Mouse (Mus musculus) MEL (cell line): ENCODE measurements around the gene Agbl1. TPM values are rescaled to one million over a fixed set of nuclear protein-coding genes. Genes with fewer than 3 reads are reported as not detected.

Experiments
- DNase-seq: peaks from one replicate; pipeline ENCODE4 v3.0.0; 2011; ENCODE audit warnings: low read depth, low spot score
- H3K27ac ChIP-seq: 2 replicates; pipeline ENCODE4 v1.5.1; 2012; ENCODE audit warnings: low read depth, mild to moderate bottlenecking, control low read depth, low read length, moderate library complexity; ENCODE audit not compliant: control insufficient read depth
- H3K27me3 ChIP-seq, 2 experiments: fragments of 150-350 bp in 1 of 2; sonication (generic) in 1 of 2; 2 replicates each; pipeline ENCODE4 v1.6.1; 2012; ENCODE audit warnings: low read length in 2 of 2, mild to moderate bottlenecking in 2 of 2, improper control_type of control experiment in 1 of 2, moderate library complexity in 1 of 2; ENCODE audit not compliant: insufficient read depth in 2 of 2, control insufficient read depth in 1 of 2
- H3K36me3 ChIP-seq, 2 experiments: 2 replicates each; pipeline ENCODE4 v1.6.1; 2012 to 2014; ENCODE audit warnings: low read length in 2 of 2, improper control_type of control experiment in 1 of 2, inconsistent platforms in 1 of 2, mild to moderate bottlenecking in 1 of 2; ENCODE audit not compliant: insufficient read depth in 2 of 2, control insufficient read depth in 1 of 2
- H3K4me1 ChIP-seq, 2 experiments: fragments of 150-350 bp in 1 of 2; sonication (generic) in 1 of 2; 2 replicates each; pipeline ENCODE4 v1.6.1; 2012; ENCODE audit warnings: low read length in 2 of 2, improper control_type of control experiment in 1 of 2, mild to moderate bottlenecking in 1 of 2; ENCODE audit not compliant: insufficient read depth in 2 of 2, control insufficient read depth in 1 of 2
- H3K4me3 ChIP-seq, 2 experiments: fragments of 150-350 bp in 1 of 2; sonication (generic) in 1 of 2; 2 replicates each; pipeline ENCODE4 v1.5.1; 2012; ENCODE audit warnings: low read depth in 2 of 2, low read length in 2 of 2, mild to moderate bottlenecking in 2 of 2, moderate library complexity in 2 of 2, control low read depth in 1 of 2, improper control_type of control experiment in 1 of 2; ENCODE audit not compliant: control insufficient read depth in 1 of 2, insufficient read depth in 1 of 2
- H3K79me2 ChIP-seq: 2 replicates; pipeline ENCODE4 v1.6.1; 2012; ENCODE audit warnings: mild to moderate bottlenecking, low read length, moderate library complexity; ENCODE audit not compliant: control insufficient read depth, poor library complexity, insufficient read depth
- H3K9ac ChIP-seq: 2 replicates; pipeline ENCODE4 v1.6.1; 2012; ENCODE audit warnings: low read depth, mild to moderate bottlenecking, control low read depth, low read length, moderate library complexity; ENCODE audit not compliant: control insufficient read depth, poor library complexity, severe bottlenecking
- H3K9me3 ChIP-seq: fragments of 150-350 bp; sonication (generic); replicated peaks from 2 replicates; pipeline ENCODE4 v1.6.1; 2012; ENCODE audit warnings: mild to moderate bottlenecking, low read length, improper control_type of control experiment, moderate library complexity; ENCODE audit not compliant: insufficient read depth
- CHD1 ChIP-seq: IDR thresholded peaks from 2 replicates; pipeline ENCODE4 v1.6.1; 2012; ENCODE audit warnings: low read depth, mild to moderate bottlenecking, inconsistent platforms, low read length, improper control_type of control experiment
- CHD2 ChIP-seq: IDR thresholded peaks from 2 replicates; pipeline ENCODE4 v1.6.1; 2011; ENCODE audit warnings: low read length, improper control_type of control experiment
- CTCF ChIP-seq, 3 experiments: IDR thresholded peaks in 2 of 3; conservative IDR thresholded peaks in 1 of 3; 2 replicates each; pipeline ENCODE4 v1.5.1; 2011 to 2012; ENCODE audit warnings: low read length in 3 of 3, low read depth in 2 of 3, mild to moderate bottlenecking in 2 of 3, improper control_type of control experiment in 1 of 3, inconsistent platforms in 1 of 3, mixed read lengths in 1 of 3, moderate library complexity in 1 of 3; ENCODE audit not compliant: control insufficient read depth in 1 of 3, insufficient read depth in 1 of 3, poor library complexity in 1 of 3, severe bottlenecking in 1 of 3
- E2F4 ChIP-seq: IDR thresholded peaks from 2 replicates; pipeline ENCODE4 v1.6.1; 2011; ENCODE audit warnings: low read depth, low read length, improper control_type of control experiment, borderline replicate concordance
- ELF1 ChIP-seq: IDR thresholded peaks from 2 replicates; pipeline ENCODE4 v1.6.1; 2014; ENCODE audit warnings: low read depth, mild to moderate bottlenecking, inconsistent platforms, low read length, improper control_type of control experiment, moderate library complexity
- EP300 ChIP-seq, 2 experiments: IDR thresholded peaks; 2 replicates each; pipeline ENCODE4 v1.6.1; 2011; ENCODE audit warnings: improper control_type of control experiment in 2 of 2, low read length in 2 of 2, low read depth in 1 of 2, mild to moderate bottlenecking in 1 of 2
- ETS1 ChIP-seq: IDR thresholded peaks from 2 replicates; pipeline ENCODE4 v1.6.1; 2012; ENCODE audit warnings: low read depth, mild to moderate bottlenecking, inconsistent platforms, low read length, improper control_type of control experiment, moderate library complexity
- GATA1 ChIP-seq: IDR thresholded peaks from 2 replicates; pipeline ENCODE4 v1.6.1; 2011; ENCODE audit warnings: low read depth, low read length, improper control_type of control experiment
- HCFC1 ChIP-seq: IDR thresholded peaks from 2 replicates; pipeline ENCODE4 v1.6.1; 2012; ENCODE audit warnings: low read depth, mild to moderate bottlenecking, inconsistent platforms, low read length, improper control_type of control experiment, moderate library complexity
- MAFK ChIP-seq: IDR thresholded peaks from 2 replicates; pipeline ENCODE4 v1.6.1; 2011; ENCODE audit warnings: low read depth, mild to moderate bottlenecking, low read length, improper control_type of control experiment, borderline replicate concordance
- MAX ChIP-seq: IDR thresholded peaks from 2 replicates; pipeline ENCODE4 v1.6.1; 2011; ENCODE audit warnings: low read length, improper control_type of control experiment
- MEF2A ChIP-seq: IDR thresholded peaks from 2 replicates; pipeline ENCODE4 v1.6.1; 2014; ENCODE audit warnings: low read depth, mild to moderate bottlenecking, inconsistent platforms, low read length, improper control_type of control experiment; ENCODE audit not compliant: poor library complexity, insufficient replicate concordance, severe bottlenecking; ENCODE audit errors: extremely low read depth
- MYB ChIP-seq: IDR thresholded peaks from 2 replicates; pipeline ENCODE4 v1.6.1; 2011; ENCODE audit warnings: mild to moderate bottlenecking, low read depth, low read length, improper control_type of control experiment
- NRF1 ChIP-seq: IDR thresholded peaks from 2 replicates; pipeline ENCODE4 v1.6.1; 2014; ENCODE audit warnings: low read depth, mild to moderate bottlenecking, inconsistent platforms, low read length, improper control_type of control experiment, moderate library complexity; ENCODE audit not compliant: poor library complexity, insufficient read depth, severe bottlenecking
- POLR2AphosphoS5 ChIP-seq: IDR thresholded peaks from 2 replicates; pipeline ENCODE4 v1.6.1; 2012; ENCODE audit warnings: low read depth, borderline replicate concordance, mild to moderate bottlenecking, inconsistent platforms, low read length, moderate library complexity, mixed read lengths
- RCOR1 ChIP-seq: IDR thresholded peaks from 2 replicates; pipeline ENCODE4 v1.6.1; 2012; ENCODE audit warnings: low read depth, mild to moderate bottlenecking, inconsistent platforms, low read length, improper control_type of control experiment
- SMC3 ChIP-seq: IDR thresholded peaks from 2 replicates; pipeline ENCODE4 v1.6.1; 2011; ENCODE audit warnings: low read depth, low read length, improper control_type of control experiment
- TAL1 ChIP-seq: IDR thresholded peaks from 2 replicates; pipeline ENCODE4 v1.6.1; 2012; ENCODE audit warnings: mild to moderate bottlenecking, inconsistent platforms, low read length, moderate library complexity, mixed read lengths
- TCF12 ChIP-seq: IDR thresholded peaks from 2 replicates; pipeline ENCODE4 v1.6.1; 2014; ENCODE audit warnings: low read depth, mild to moderate bottlenecking, inconsistent platforms, low read length, improper control_type of control experiment, moderate library complexity
- USF2 ChIP-seq, 2 experiments: IDR thresholded peaks; 2 replicates each; pipeline ENCODE4 v1.6.1; 2011 to 2012; ENCODE audit warnings: improper control_type of control experiment in 2 of 2, low read length in 2 of 2, borderline replicate concordance in 1 of 2, inconsistent platforms in 1 of 2, low read depth in 1 of 2, mild to moderate bottlenecking in 1 of 2; ENCODE audit not compliant: insufficient read depth in 1 of 2
- ZMIZ1 ChIP-seq: IDR thresholded peaks from 2 replicates; pipeline ENCODE4 v1.6.1; 2012; ENCODE audit warnings: low read depth, mild to moderate bottlenecking, inconsistent platforms, low read length, improper control_type of control experiment, moderate library complexity
- polyA plus RNA-seq, 2 experiments: library from polyadenylated mRNA; stranded (reverse) in 1 of 2; unstranded in 1 of 2; fragments of >175 nt in 1 of 2; fragments of >200 nt in 1 of 2; gene quantifications; 2 replicates each; pipeline versions ENCODE4 v1.2.1 to v1.2.4; 2012; ENCODE audit warnings: low replicate concordance in 2 of 2, low read depth in 1 of 2; ENCODE audit not compliant: insufficient read length in 2 of 2, insufficient read depth in 1 of 2, missing spikeins in 1 of 2
- total RNA-seq: library from RNA; depleted of rRNA; stranded (reverse); fragments of 300-350 nt; gene quantifications from 2 replicates; pipeline ENCODE4 v1.2.3, GENCODE M21; 2012

Agbl1 gene
- total and polyA plus RNA-seq, 3 experiments: not detected

DNA sequence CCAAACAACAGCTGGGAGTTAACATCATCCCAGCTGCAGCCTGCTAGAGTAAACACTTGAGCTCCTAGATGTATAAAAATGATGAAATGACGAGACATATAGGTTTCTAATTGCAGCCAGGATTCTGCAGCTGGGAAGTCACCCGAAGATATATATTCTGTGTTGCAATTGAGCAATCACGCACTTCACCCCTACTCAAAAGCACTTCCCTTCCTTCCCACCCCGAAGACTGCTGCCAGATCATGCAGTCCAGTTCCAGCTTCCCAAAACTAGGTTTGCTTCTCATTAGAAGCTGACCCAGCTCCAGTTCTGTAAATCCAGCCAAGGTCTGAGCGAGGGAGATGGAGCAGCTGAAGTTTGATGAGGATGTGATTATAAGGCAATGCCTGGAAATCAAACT is 431.4 kb downstream of the Agbl1 start:
- H3K4me1 ChIP-seq: no peaks in the 10 kb centered on the region
- no peaks in the 10 kb centered on the region for H3K36me3 ChIP-seq
- DNase-seq: no peak
- no peaks in the 10 kb centered on the region for H3K9me3 ChIP-seq
- no peak overlapping the region for H3K9ac ChIP-seq
- H3K27me3 ChIP-seq: no peaks in the 10 kb centered on the region
- H3K79me2 ChIP-seq: no peaks in the 10 kb centered on the region
- TF ChIP-seq POLR2AphosphoS5 (no peak), CTCF (IDR thresholded peaks at IDR 0.05 in 2 of 3, conservative IDR thresholded peaks at IDR 0.05 in 1 of 3; ENCODE audit: control insufficient read depth in 1 of 3, insufficient read depth in 1 of 3, low read depth in 2 of 3, low read length in 3 of 3, poor library complexity in 1 of 3, severe bottlenecking in 1 of 3) (no peak), ELF1 (no peak), GATA1 (no peak), ZMIZ1 (no peak), EP300 (IDR thresholded peaks at IDR 0.05; ENCODE audit: low read depth in 1 of 2, low read length in 2 of 2) (no peak), E2F4 (no peak), CHD2 (no peak), MEF2A (no peak), MYB (no peak), HCFC1 (no peak), ETS1 (no peak), NRF1 (no peak), RCOR1 (no peak), USF2 (IDR thresholded peaks at IDR 0.05; ENCODE audit: borderline replicate concordance in 1 of 2, insufficient read depth in 1 of 2, low read depth in 1 of 2, low read length in 2 of 2) (no peak), MAX (no peak), SMC3 (no peak), TCF12 (no peak), CHD1 (no peak), TAL1 (no peak)
- no peak overlapping the region for H3K4me3 ChIP-seq
- H3K27ac ChIP-seq: no peak overlapping the region

DNA sequence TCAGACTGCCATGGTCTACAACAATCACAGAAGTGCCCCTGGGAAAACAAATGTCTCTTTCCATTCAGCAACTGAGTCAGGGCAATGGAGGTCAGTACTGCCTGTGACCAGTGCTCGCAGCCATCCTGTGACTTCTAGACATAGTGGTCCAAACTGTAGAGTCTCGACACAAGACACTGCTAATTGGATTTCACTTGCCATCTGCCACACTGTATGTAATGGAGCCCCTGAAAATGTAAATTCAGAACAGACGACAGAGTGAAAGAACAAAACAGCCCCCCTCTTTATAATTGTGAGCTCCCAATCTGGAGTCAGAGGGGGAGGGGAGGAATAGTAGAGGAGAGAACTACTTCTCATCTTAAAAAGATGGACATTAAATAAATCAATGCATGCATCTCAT is 445.2 kb downstream of the Agbl1 start:
- no peak overlapping the region for H3K9ac ChIP-seq
- DNase-seq: no peak
- no peak overlapping the region for H3K27ac ChIP-seq
- H3K9me3 ChIP-seq: no peaks in the 10 kb centered on the region
- no peak for TF ChIP-seq MAFK
- no peak for TF ChIP-seq SMC3
- H3K36me3 ChIP-seq: no peaks in the 10 kb centered on the region
- no peak overlapping the region for H3K4me3 ChIP-seq
- no peaks in the 10 kb centered on the region for H3K27me3 ChIP-seq
- H3K4me1 ChIP-seq: no peaks in the 10 kb centered on the region
- no peaks in the 10 kb centered on the region for H3K79me2 ChIP-seq
